Mouse (Mus musculus): Measurements from ENCODE around the gene Disp2. TPM values are rescaled to one million over a fixed set of nuclear protein-coding genes. Genes with fewer than 3 reads are reported as not detected.
A peak's percentile ranks its signal among the peaks of the same experiment; 100 is the strongest.

Gene Disp2
- not detected for polyA plus RNA-seq (2017; shearing (Covaris generic))

DNA sequence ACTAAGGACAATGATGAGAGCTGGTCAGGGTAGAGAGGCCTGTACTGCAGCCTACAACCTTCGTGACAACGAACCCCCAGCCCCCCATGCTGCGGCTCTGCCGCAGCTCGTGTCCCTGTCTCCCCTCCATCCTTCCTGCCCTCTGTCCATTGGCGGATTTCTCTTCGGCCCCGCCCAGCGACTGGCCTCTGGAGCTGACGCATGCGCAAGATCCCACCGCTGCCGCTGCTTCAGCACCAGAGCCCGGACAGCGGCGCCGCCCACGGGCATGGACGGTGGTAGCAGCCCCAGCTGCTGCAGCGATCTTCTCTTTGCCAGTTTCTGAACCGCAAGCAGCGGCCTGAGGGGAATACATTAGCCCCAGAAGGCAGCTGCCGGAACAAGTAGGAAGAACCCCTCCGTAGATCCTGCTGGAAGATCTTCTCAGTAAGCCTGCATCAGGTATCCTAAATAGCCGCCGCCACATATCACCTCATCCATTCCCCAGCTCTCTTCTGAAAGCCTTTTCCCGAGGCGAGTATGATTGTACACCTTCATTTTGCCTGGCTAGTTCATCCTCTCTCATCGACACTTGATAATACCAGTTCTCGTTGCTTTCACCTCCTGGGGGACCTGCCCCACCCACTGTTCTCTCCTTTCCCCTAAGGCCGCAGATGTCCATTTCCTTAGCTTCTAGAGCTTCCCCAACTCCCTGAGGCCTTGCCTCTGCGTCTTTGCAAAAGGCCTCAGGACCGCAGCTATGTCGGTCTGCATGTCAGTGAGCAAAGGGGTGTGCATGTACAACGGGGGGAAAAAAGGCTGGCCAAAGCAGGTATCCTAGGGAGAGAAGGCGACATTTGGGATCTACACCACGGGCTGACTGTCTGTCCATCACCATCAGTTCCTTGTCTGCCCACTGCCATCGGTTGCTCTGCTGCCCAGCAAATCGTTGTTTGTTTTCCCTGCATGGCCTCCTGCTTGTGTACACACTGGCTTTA, at the start of gene Disp2:
TSS of gene Disp2 (plus strand) at position 216 of the 977 bp plus-strand sequence.
- no peak for ATAC-seq

GRCm38 (mm10) chr2:118729816-118730621, 49.5 kb upstream of the Disp2 start:
- no peak for ATAC-seq

DNA sequence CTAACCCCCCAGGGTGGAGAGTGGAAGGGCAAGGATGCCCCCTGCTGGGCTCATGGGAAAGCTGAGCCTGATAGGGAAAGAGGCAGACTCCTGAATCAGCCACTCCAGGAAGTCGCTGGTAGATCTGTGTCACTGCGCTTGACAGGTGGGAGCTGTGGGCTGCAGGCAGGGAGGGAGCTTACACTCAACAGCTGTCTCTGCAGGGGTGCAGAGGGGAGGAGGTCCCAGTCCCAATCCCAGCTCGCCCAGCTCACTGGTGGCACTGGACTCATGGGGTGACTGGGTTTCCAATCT, 49.0 kb upstream of the Disp2 start:
- peak; percentile 23 for ATAC-seq

- no peak for ATAC-seq
Observed at GRCm38 (mm10) chr2:118731981-118732380, 47.5 kb upstream of the Disp2 start.

GRCm38 (mm10) chr2:118733341-118733740, 46.2 kb upstream of the Disp2 start:
- ATAC-seq: no peak

DNA sequence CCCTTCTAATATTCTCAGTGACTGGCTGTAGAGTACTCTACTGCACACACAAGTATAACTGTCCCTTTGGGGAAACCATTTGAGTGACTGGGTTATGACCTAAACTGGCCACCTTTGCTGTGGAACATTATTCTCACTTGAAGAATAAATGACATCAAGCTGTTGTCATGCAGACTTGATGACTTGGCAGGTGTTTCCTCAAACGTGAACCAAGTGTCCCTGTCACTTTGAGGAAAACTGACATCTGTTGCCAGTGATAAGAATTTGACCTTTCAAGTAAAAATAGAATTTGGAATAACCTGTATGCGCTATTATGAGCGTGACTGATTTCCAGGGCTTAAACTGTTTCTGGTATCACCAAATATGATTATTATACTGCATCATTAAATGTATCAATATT, 39.2 kb upstream of the Disp2 start:
- ATAC-seq: no peak

DNA sequence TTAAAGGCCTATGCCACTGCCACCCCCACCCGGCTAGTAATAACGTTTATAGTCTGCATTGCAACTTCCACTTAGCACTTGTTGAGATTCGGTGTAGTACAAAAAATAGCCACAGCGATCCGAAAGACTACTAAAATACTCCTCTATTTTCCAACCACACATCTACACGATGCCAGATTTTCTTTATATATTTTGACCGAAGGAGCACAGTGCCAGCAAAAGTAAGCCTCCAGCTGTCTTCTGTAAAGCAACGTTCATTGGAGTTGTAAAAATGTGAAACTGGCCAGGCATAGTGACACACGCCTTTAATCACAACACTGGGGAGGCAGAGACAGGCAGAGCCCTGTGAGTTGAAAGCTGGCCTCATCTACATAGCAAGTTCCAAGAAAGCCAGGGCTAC, 38.3 kb upstream of the Disp2 start:
- no peak for ATAC-seq

DNA sequence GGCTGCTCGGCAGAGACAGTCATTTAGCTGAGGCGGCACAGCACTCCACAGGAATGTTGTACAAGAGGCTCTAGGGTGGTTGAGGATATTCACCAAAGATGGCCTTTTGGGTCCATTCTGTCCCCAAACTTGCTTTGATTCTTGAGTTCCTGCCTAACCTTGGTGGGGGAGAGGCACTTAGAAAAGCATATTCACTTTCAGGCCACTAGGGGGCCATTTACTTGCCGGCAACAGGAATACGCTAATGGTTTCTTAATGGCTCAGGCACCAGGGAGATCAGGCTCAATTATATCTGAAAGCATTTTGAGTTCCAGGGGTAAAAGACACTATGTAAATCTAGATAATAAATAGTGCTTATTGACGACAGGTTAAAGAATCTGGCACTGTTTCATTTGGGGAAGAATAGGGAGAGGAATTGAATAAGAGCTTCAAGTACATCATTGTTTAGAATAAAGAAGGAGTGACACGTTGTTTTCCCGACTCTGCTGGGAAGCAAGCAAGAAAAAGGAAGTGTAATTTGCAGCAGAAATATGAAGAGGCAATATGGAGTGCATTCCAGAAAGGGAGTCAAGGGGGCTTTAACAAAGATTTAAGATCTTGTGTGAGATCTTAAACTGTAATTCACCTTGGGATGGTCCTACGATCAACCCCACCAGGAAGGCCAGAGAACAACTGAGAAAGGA, 36.1 kb upstream of the Disp2 start:
- peak; percentile 47 for ATAC-seq

DNA sequence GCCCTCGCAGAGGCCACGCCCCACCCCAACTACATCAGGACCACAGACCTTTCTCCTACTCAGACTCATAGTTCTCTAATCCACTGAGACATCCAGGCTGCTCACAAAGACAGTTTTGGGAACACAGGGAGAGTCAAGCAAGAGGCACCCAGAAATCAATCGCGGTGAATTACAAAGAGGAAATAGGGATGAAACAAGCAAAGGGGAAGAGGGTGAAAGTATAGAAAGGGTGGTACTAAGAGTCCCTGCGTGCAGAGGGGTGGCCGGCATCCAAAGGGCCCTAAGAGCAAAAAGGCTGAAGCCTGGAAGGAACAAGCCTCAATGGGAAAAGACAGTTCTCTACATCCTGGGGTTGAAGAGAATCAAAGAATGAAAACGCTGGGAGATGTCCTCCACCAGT, 34.9 kb upstream of the Disp2 start:
- no peak for ATAC-seq

- ATAC-seq: peak; percentile 87
Observed at GRCm38 (mm10) chr2:118745232-118745884, 34.2 kb upstream of the Disp2 start, which contains the start of gene Inafm2. Gene Inafm2, plus strand, starts transcription at chr2:118745758.

- peak; percentile 38 for ATAC-seq
Observed at GRCm38 (mm10) chr2:118745915-118746901, 33.3 kb upstream of the Disp2 start.

DNA sequence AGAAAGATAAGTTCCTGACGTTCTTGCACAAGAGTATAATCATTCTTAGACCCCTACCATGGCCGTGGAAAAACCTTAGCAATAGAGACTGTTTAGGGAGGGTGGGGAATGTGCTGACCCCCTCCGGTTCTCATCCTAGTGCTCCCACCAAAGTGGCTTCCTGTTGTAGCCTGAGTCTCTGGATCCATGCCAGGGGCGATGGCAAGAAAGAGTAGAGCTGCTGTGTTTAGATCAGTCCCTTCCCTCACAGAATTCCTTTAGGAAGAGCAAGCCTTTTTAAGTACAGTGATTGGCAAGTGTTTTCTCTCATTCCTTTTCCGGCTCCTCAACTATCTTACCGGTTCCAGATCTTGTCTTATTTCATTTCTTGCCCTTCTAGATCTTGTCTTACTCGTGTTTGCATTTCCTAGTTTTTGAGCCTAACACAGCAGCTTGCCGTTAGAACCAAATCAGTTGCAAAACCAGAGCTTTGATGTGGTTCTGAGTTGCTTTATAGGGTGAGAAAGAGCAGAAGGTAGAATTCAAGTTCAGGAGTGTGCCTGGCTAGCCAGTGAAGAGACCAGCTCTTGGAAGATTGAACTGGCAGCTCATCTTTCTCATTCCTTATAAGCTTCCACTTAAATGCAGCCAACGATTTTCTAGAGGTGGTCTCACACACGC, 32.1 kb upstream of the Disp2 start:
- ATAC-seq: no peak

GRCm38 (mm10) chr2:118749341-118749884, 30.1 kb upstream of the Disp2 start:
- no peak for ATAC-seq

DNA sequence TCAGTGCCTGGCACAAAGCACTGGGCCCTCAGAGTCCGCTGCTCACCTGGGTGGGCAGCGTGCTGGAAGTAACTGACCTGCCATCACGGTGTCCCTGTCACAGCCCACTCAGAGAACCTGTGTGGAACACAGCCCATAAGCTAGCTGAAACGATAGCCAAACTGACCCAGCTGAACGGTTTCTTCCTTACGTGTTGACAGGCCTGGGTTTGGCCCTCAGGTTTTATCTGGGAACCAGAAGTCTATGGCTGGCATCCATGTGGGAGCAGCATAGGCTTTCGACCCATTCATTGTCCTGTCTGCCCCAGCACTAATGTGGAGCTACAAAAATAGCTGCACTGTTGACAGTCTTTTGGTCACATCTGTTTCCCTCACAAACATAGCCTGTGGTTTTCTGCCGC, 29.0 kb upstream of the Disp2 start:
- no peak for ATAC-seq

- ATAC-seq: no peak
Observed at GRCm38 (mm10) chr2:118751896-118752791, 27.4 kb upstream of the Disp2 start.

GRCm38 (mm10) chr2:118752792-118753108, 26.8 kb upstream of the Disp2 start:
- ATAC-seq: no peak

DNA sequence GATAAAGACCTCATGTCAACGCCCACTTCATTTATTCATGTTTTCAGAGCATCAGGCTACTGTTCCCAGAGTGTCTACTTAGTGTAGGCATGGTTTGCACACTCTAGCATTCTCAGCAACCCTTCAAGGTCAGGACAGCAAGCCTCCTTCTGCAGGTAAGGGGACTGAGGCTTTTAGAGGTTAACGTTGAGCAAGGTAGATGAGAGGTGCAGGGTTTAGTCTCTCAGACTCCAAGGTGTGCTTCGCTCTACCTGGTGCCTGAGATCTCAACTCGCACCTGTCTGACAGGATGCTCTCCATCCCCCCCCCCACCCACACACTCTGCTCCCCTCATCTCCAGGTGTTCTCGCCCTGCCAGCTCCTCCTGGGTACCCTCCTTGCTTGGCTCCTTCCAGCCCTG, 25.4 kb upstream of the Disp2 start:
- no peak for ATAC-seq

- ATAC-seq: no peak
Observed at GRCm38 (mm10) chr2:118755407-118755806, 24.1 kb upstream of the Disp2 start.

DNA sequence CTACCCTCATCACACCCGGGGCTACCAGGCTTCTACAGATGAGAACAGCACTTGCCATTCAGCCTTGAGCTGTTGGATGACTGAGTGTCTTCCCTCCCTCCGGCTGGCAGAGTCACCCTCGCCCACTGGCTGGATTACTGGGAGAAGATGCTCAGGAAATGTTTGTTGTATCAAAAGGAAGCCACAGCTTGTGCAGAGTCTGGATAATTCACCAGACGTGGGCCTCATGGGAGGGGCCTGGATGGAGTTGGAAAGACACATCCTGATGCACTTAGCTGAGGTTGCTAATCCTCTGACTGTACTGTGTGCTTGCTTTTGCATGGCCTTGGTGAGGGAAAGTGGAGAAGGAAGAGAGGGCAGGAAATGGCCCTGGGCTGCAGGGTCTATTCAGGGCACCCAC, 23.4 kb upstream of the Disp2 start:
- ATAC-seq: no peak

Measured in inflammation-experienced regulatory T-cells, adult 6 months (primary cell).